Mouse (Mus musculus) liver, embryonic 14.5 days (tissue): ENCODE data around the gene Ctnna2. TPM values are rescaled to one million over a fixed set of nuclear protein-coding genes. Genes with fewer than 3 reads are reported as not detected.

Experiments used
- ATAC-seq: fragments of 200-750 bp; cut with Nextera tagmentation; 2 replicates; pipeline ENCODE4 v1.8.0; 2017; ENCODE audit warnings: moderate number of reproducible peaks, mild to moderate bottlenecking, moderate library complexity; ENCODE audit not compliant: insufficient read depth
- DNase-seq, 3 experiments: peaks; one replicate each; pipeline ENCODE4 v3.0.0-alpha.2; 2012 to 2013; ENCODE audit warnings: low read depth in 3 of 3, low spot score in 3 of 3
- H3K27ac ChIP-seq: fragments of 300-500 bp; sonication (generic); 2 replicates; pipeline ENCODE4 v1.5.1; 2014; ENCODE audit warnings: moderate library complexity, mild to moderate bottlenecking, control low read depth, inconsistent platforms
- H3K27me3 ChIP-seq: fragments of 300-500 bp; sonication (generic); 2 replicates; pipeline ENCODE4 v1.6.1; 2014; ENCODE audit warnings: mild to moderate bottlenecking, low read length, moderate library complexity; ENCODE audit not compliant: control insufficient read depth, insufficient read depth
- H3K36me3 ChIP-seq: fragments of 300-500 bp; sonication (generic); replicated peaks from 2 replicates; pipeline ENCODE4 v1.6.1; 2014; ENCODE audit warnings: low read depth; ENCODE audit not compliant: control insufficient read depth, insufficient read depth
- H3K4me1 ChIP-seq, 2 experiments: fragments of 200-500 bp in 1 of 2; fragments of 300-500 bp in 1 of 2; sonication (generic) in 1 of 2; replicated peaks; 2 replicates each; pipeline ENCODE4 v1.6.1; 2012 to 2014; ENCODE audit warnings: antibody characterized with exemption in 1 of 2, inconsistent platforms in 1 of 2, low read length in 1 of 2; ENCODE audit not compliant: control insufficient read depth in 2 of 2, insufficient read depth in 2 of 2
- H3K4me2 ChIP-seq: fragments of 300-500 bp; sonication (generic); 2 replicates; pipeline ENCODE4 v1.6.1; 2014; ENCODE audit warnings: low read depth, mild to moderate bottlenecking, control low read depth, moderate library complexity
- H3K4me3 ChIP-seq, 2 experiments: fragments of 200-500 bp in 1 of 2; fragments of 300-500 bp in 1 of 2; sonication (generic) in 1 of 2; 2 replicates each; pipeline ENCODE4 v1.5.1; 2012 to 2014; ENCODE audit warnings: low read depth in 2 of 2, low read length in 2 of 2, mild to moderate bottlenecking in 2 of 2, control low read depth in 1 of 2, inconsistent platforms in 1 of 2, moderate library complexity in 1 of 2; ENCODE audit not compliant: insufficient read depth in 1 of 2
- H3K9ac ChIP-seq: fragments of 300-500 bp; sonication (generic); replicated peaks from 2 replicates; pipeline ENCODE4 v1.6.1; 2014; ENCODE audit warnings: mild to moderate bottlenecking, control low read depth, moderate library complexity
- H3K9me3 ChIP-seq: fragments of 300-500 bp; sonication (generic); 2 replicates; pipeline ENCODE4 v1.6.1; 2016; ENCODE audit warnings: low read length, mixed read lengths; ENCODE audit not compliant: control insufficient read depth
- CTCF ChIP-seq: IDR thresholded peaks from 2 replicates; pipeline ENCODE4 v1.5.1; 2016; ENCODE audit warnings: antibody characterized with exemption, low read depth, control low read depth
- EP300 ChIP-seq: IDR thresholded peaks from 2 replicates; pipeline ENCODE4 v1.6.1; 2016; ENCODE audit warnings: antibody characterized with exemption, low read depth
- WGBS: fragments of 180-500 bp; shearing (Covaris S2); extraction: QIAGEN DNeasy Blood & Tissue Kit; methylation state at CpG from one replicate; pipeline ENCODE4 v1.1.7; 2014; ENCODE audit not compliant: insufficient replicate concordance; 5-methylcytosine and 5-hydroxymethylcytosine counted together
- polyA plus RNA-seq, 2 experiments: library from polyadenylated mRNA; depleted of rRNA in 1 of 2; stranded (reverse) in 1 of 2; unstranded in 1 of 2; fragments of >200 nt; fragmentation: Nextera tagmentation in 1 of 2; extraction: Ambion mirVana in 1 of 2; gene quantifications; 2 replicates each; pipeline versions ENCODE4 v1.2.1 to v1.2.3; 2012 to 2014

Gene Ctnna2
- polyA plus RNA-seq, 2 experiments, result 0.08 to 0.14 TPM

GRCm38 (mm10) chr6:77848796-77849195, 130.7 kb downstream of the Ctnna2 start:
- no peak for DNase-seq
- H3K27ac ChIP-seq, result no peak overlapping the region

DNA sequence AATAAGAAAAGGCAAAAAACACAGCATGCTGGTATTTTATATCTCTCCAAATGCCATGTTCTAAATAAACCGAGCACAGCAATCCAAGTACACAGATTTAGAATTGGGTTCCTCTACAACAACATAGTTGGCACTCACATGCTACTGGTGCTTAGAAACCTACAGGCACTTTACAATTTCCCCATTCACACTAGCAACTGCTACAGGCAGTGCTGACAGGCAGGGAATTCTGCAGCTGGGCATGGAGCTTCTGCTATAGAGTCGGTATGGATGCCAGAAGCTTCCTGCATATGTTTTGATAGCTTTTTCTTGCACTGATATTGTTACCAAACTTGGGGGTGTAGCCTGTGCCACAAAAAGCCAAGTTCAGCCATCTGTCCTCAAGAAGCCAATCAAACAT, 131.8 kb downstream of the Ctnna2 start:
- H3K4me1 ChIP-seq, result no peaks in the 10 kb centered on the region
- no peaks in the 10 kb centered on the region for H3K36me3 ChIP-seq
- no peaks in the 10 kb centered on the region for H3K27me3 ChIP-seq
- H3K4me2 ChIP-seq, result no peak overlapping the region
- ATAC-seq (no peak), DNase-seq (no peak)
- H3K9ac ChIP-seq, result no peak overlapping the region
- no peak for TF ChIP-seq CTCF
- no peak for TF ChIP-seq EP300
- no peak overlapping the region for H3K27ac ChIP-seq
- WGBS, result 54% methylated on average over 2 of the region's 2 CpGs
- no peak overlapping the region for H3K4me3 ChIP-seq
- H3K9me3 ChIP-seq, result no peaks in the 10 kb centered on the region

More at GRCm38 (mm10) chr6:77848796-77849195, 130.7 kb downstream of the Ctnna2 start:
- H3K36me3 ChIP-seq, result no peaks in the 10 kb centered on the region
- H3K4me1 ChIP-seq, result no peaks in the 10 kb centered on the region
- H3K9me3 ChIP-seq, result no peaks in the 10 kb centered on the region
- no peak overlapping the region for H3K4me2 ChIP-seq
- TF ChIP-seq CTCF (no peak), EP300 (no peak)
- H3K9ac ChIP-seq, result no peak overlapping the region
- ATAC-seq, result no peak
- no peaks in the 10 kb centered on the region for H3K27me3 ChIP-seq
- no peak overlapping the region for H3K4me3 ChIP-seq

GRCm38 (mm10) chr6:77839076-77839475, 140.4 kb downstream of the Ctnna2 start:
- Histone ChIP-seq H3K4me2 (no peak overlapping the region), H3K4me3 (no peak overlapping the region), H3K27me3 (no peaks in the 10 kb centered on the region), H3K4me1 (no peaks in the 10 kb centered on the region), H3K27ac (no peak overlapping the region), H3K9ac (no peak overlapping the region), H3K9me3 (no peaks in the 10 kb centered on the region), H3K36me3 (no peaks in the 10 kb centered on the region)
- DNase-seq, result no peak
- 63% methylated on average over 2 of the region's 2 CpGs for WGBS
- no peak for ATAC-seq
- TF ChIP-seq CTCF, result no peak
- TF ChIP-seq EP300, result no peak

DNA sequence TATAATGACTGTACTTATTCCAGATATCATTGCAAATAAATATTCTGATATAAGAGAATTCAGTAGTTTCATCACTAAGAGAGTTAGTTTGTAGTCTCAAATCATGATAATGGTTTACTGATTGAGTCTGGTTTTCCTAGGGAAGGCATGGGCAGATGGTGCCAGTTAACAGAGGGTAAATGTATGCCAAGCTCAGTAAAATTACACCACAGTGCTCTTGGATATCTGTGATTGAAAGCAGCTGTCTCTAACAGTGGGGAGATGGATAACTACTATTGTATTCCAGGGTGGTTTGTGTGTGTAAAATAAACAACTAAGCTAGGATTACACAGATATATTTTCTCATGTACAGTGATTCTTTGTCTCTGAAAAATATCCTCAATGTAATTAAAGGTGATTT, 140.8 kb downstream of the Ctnna2 start:
- Histone ChIP-seq H3K27ac (no peak overlapping the region), H3K4me1 (no peaks in the 10 kb centered on the region), H3K36me3 (no peaks in the 10 kb centered on the region), H3K4me3 (no peak overlapping the region), H3K27me3 (no peaks in the 10 kb centered on the region), H3K4me2 (no peak overlapping the region), H3K9me3 (no peaks in the 10 kb centered on the region), H3K9ac (no peak overlapping the region)
- TF ChIP-seq CTCF (no peak), EP300 (no peak)
- DNase-seq, result no peak
- ATAC-seq, result no peak

- WGBS, result 71% methylated on average over 3 of the region's 3 CpGs
These were observed 142.0 kb downstream of the Ctnna2 start for GRCm38 (mm10) chr6:77837543-77837942.

More at GRCm38 (mm10) chr6:77837543-77837942, 142.0 kb downstream of the Ctnna2 start:
- TF ChIP-seq CTCF, result no peak
- no peak for TF ChIP-seq EP300
- no peak overlapping the region for H3K9ac ChIP-seq
- no peak for ATAC-seq
- H3K27me3 ChIP-seq, result no peaks in the 10 kb centered on the region
- no peak overlapping the region for H3K4me3 ChIP-seq
- H3K4me1 ChIP-seq, result no peaks in the 10 kb centered on the region
- H3K9me3 ChIP-seq, result no peaks in the 10 kb centered on the region
- H3K4me2 ChIP-seq, result no peak overlapping the region
- no peak for DNase-seq
- no peak overlapping the region for H3K27ac ChIP-seq
- H3K36me3 ChIP-seq, result no peaks in the 10 kb centered on the region
